Mouse (Mus musculus) spleen, postnatal 36 days (tissue): Measurements from ENCODE around the gene 1700029I15Rik.

ENCODE experiments used
- DNase-seq, 2 experiments: peaks; one replicate each; pipeline ENCODE4 v3.0.0; 2022; ENCODE audit warnings: low spot score in 2 of 2, mixed read lengths in 1 of 2

Gene 1700029I15Rik

DNA sequence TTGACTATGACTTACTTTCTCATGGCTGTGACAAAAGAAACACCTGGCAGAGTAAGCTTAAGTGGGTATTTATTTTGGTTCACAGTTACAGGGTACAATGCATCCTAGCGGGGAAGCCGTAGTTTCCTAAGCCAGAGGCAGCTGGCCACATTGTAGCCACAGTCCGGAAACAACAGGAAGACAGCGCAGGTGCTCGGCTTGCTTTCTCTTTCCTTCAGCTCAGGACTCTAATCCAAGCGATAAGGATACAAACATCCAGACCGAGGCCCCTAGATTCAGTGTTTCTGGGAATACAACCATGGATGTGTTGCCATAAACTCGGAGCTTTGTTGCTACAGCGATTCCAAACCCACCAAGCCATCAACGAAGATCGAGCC, 8.9 kb upstream of the 1700029I15Rik start:
- no peak for DNase-seq

DNA sequence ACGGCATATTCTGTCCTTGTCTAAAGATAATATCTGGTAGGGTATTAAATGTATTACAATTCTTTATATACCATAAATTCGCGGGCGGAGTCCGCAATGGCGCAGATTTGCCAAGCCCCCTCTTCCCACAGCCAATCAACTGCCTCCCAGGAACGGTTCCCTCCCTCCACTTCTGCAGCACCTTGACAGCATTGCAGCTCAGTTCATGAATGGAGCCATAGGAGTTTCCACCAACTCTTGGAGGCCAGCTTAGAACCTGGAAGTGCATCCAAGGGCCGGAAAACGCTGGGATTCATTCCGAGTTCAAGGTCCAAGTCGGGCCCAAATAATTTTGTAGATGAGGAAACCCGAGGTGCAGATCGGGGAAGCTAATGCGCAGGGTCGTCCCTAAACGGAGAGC, 7.8 kb upstream of the 1700029I15Rik start, which contains the start of the genes Pex16 and Large2:
Gene Pex16 (plus strand): TSS at position 163 of the 400 bp plus-strand sequence.
Gene Large2 (minus strand): TSS at position 356 of the 400 bp plus-strand sequence.
- DNase-seq, result peak; percentile 50 to 54

DNA sequence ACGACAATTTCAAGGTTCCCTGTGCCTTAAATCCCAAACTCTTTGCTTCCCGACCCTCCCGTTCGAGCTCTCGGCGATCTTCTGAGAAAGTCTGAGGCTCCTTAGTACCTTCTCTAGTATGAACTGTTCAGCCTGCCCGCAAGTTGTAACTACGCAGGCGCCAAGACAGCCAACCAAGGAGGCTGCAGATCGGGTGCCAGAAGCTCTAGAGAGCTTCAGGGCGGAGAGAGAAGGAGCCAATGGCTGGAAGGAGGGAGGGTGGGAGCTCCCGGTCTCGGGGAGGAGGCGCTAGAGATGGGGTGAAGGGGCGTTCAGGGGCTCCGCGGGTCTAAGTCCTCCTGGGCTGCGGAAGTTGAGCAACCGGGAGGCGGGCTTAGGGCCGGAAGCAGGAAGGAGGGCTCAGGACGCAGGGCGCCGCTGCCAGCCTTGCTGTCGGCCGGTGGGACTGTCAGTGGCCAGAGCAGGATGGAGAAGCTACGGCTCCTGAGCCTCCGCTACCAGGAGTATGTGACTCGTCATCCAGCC, 7.2 kb upstream of the 1700029I15Rik start:
- peak; percentile 96 to 98 for DNase-seq

DNA sequence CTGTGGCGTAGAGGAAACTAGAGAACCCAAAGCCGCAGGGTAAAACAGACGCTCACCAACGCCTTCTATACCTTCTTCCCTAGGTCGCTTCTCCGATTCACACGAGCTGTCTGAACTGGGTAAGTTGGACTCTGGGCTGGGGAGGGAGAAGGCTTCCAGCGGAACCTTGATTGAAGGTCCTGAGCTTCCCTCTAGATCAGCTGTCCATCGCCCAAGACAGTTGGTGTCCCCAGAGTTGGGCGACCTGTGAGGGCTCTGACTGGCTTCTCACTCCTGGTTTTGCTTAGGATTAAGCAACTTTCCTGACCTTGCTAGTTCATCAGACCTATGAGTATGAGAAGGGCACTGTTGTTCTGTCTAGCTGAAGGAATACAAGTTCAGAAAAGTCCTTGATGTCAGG, 6.5 kb upstream of the 1700029I15Rik start:
- no peak for DNase-seq

DNA sequence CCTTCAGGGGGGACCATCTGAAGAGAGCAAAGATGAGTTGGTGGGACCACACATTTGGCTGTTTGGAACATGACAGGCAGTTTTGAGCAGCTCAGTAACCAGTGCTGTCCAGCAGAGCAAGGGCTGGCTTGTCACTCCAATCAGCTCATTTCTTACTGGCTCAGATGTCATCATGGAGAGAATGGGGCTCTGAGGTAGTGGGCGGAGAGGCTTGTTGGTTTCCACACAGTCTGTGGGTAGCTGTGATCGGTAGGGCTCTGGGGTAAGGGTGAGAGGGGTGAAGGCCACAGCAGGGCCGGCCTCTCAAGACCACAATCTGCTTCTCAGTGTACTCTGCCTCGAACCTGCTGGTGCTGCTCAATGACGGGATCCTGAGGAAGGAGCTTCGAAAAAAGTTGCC, 6.0 kb upstream of the 1700029I15Rik start:
- no peak for DNase-seq

- no peak for DNase-seq
Observed at GRCm38 (mm10) chr2:92377320-92377719, 5.0 kb upstream of the 1700029I15Rik start.

DNA sequence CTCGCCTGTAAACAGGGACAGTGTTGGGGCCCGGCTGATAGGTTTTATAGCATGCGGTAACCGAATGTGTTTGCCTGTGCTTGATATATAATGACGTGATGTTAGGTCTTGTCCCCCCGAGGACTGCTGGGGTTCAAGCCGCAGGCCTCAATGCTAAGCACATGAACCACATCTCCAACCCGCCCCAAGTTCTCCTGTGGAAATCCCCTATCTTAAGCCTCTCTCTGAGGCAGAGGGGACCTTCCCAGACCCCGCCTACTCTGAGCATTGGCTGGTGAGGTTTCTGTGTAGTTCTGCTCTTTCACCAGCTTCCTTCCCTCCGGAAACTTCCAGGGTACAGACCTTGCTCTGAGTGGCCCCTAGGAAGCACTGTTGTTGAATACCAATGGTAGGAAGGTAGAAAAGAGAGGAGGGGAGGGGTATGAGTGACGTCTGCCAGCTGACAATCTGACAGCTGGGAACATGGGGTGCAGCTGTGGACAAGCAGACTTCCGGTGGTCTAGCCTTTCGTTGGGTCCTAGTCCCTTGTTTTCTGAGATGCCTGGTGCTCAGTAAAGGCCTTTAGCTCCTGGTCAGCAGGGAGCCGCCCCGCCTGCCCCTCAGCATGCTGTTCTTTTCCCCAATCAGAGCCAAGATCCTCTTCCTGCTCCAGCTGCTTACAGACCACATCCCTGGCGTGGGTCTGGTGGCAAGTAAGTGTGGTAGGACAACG, 2.4 kb upstream of the 1700029I15Rik start:
- DNase-seq, result peak; percentile 21 to 46

DNA sequence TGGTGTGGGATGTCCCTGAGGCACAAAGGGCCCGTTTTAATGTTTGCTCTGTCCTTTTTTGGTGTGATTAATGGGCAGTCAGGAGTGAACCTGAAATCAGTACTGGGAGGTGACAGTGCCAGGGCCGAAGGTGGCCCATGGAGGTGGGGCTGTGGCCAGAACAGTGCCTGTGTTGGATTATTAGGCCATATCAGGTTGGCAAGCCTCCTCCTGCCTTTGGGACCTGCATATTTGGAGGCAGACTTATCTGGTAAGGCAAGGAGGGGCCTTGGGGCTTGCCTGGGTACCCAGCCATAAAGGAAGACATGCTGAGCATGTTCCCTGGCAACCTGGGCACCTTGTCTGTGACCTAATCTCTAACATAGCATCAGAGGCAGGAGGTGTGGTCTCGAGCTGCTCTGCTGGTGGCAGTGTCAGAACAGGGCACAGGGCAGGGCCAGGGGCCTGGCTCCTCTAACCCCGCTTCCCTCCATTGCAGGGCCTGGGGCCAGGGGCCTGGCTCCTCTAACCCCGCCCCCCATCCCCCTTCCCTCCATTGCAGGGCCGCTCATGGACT, 1.8 kb upstream of the 1700029I15Rik start:
- no peak for DNase-seq

GRCm38 (mm10) chr2:92381161-92381560, 1.2 kb upstream of the 1700029I15Rik start:
- no peak for DNase-seq

- no peak for DNase-seq
Observed at GRCm38 (mm10) chr2:92382759-92383158, 421 bp downstream of the 1700029I15Rik start.

DNA sequence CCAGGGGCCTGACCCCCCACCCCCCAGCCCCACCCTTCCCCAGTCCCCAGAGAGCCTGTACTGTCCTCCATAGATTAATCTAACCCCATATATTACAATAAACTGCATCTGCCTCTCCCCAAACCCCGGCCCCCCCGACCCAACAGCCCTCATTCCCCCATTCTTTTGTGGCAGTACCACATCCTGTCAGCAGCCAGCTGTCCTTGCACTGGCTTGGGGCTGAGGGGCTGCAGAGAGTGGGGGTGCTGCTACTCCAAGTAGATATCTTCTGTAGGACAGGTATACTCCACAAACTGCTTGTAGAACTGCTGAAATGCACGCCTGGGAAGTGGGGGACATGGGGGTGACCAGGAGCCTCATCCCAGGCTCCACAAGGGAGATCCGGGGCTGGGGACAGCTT, 1.8 kb downstream of the 1700029I15Rik start:
- DNase-seq, result no peak

DNA sequence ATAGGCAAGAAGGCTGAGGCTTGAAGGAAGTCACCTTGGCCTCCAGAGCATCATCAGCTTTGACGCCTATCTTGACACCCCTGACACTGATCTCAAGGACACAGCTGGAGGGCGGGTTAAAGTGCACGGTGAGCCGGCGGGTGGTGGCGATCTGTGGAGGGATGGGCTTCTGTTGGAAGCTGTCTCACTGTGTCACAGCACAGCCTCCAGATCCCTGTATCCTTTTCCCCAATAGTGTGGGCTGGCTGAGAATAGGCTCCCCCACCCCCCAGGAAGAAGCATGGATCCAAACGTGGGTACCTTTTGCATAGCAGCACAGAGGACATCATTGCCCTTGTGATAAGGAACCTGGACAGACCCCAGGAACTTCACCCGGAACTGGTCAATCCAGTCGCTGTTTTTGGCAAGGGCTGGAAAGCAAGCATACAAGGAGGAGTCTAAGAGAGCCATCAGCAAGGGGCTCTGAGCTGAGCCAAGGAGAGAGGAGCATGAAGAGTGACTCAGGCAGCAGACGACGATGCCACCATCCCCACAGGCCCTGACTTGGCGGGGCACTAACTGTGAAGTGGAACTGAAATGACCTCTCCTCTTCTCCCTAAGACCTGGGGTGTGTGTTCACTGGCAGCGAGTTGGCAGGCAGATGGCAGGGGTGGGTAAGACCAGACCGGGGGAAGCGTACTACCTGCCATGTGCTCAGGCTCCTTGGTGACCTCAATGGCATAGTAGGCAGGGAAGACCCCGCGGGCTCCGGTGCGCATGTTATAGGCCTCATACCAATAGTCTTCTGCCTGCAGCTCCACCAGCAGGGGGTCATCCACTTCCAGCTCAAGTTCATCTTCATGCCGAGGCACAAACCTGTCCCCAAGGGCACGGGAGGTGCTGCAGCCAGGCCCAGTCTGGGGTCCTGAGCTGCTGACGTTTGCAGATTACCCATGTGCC, 3.0 kb downstream of the 1700029I15Rik start:
- DNase-seq, result no peak

DNA sequence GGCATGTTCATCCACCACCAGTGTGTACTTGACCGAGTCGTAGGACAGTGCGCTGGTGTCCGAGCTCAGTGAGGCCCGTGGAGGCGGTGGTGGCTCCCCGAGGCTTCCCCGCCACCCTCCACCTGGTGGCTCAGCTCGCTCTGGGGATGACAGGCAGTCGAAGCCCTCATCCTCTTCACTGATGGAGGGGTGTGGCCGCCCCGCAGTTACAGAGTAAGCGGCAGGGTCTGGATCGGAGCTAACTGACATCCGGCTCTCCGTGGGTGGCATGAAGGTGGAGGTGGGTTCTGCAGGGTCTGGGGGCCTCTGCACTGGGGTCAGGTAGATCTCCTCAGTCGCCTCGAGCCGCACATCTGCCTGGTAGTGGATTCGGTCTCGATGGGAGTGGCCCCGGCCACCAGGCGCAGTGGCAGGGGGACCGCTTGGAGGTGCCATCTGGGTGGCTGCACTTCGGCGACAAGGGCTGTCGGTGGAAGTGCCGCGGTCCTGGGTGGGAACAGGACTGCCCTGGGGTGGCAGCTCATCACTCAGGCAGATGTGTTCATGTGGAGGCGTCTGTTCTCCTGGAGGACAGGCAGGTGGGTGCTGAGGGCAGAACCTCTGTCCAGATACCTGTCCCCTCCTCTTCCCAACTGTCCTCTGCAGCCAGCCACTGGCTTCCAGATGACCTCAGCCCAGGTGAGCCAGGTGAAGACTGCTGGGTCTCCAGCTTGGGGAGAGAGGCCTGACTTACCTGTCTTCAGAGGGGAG, 4.7 kb downstream of the 1700029I15Rik start:
- DNase-seq, result no peak

DNA sequence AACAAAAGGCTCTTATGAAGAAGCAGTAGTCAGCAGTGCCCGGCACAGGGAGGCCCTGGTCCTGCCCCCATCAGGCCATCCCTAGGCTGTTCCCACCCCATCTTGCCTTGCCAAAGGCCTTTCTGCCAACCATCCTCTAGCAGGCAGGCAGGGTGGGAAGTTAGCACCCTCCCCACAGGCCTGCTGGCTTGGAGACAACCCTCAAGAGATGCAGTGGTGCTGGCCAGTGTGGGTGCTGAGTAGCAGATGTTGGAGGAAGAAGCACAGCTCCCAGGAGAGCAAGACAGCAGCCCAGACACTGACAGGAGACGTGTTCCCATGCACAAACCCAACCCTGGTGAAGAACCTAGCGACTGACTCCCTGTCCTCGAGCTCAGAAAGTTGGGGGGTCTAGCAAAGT, 5.3 kb downstream of the 1700029I15Rik start:
- no peak for DNase-seq

- DNase-seq, result no peak
Observed at GRCm38 (mm10) chr2:92388081-92388517, 5.8 kb downstream of the 1700029I15Rik start.

- peak; percentile 22 to 37 for DNase-seq
Observed at GRCm38 (mm10) chr2:92388891-92389641, 6.7 kb downstream of the 1700029I15Rik start.

- no peak for DNase-seq
Observed at GRCm38 (mm10) chr2:92389645-92390044, 7.3 kb downstream of the 1700029I15Rik start.

- no peak for DNase-seq
Observed at GRCm38 (mm10) chr2:92390206-92390930, 8.0 kb downstream of the 1700029I15Rik start.

GRCm38 (mm10) chr2:92391116-92391515, 8.8 kb downstream of the 1700029I15Rik start:
- no peak for DNase-seq
